Mouse (Mus musculus): ENCODE results near the gene Dyrk3.

The Dyrk3 gene

DNA sequence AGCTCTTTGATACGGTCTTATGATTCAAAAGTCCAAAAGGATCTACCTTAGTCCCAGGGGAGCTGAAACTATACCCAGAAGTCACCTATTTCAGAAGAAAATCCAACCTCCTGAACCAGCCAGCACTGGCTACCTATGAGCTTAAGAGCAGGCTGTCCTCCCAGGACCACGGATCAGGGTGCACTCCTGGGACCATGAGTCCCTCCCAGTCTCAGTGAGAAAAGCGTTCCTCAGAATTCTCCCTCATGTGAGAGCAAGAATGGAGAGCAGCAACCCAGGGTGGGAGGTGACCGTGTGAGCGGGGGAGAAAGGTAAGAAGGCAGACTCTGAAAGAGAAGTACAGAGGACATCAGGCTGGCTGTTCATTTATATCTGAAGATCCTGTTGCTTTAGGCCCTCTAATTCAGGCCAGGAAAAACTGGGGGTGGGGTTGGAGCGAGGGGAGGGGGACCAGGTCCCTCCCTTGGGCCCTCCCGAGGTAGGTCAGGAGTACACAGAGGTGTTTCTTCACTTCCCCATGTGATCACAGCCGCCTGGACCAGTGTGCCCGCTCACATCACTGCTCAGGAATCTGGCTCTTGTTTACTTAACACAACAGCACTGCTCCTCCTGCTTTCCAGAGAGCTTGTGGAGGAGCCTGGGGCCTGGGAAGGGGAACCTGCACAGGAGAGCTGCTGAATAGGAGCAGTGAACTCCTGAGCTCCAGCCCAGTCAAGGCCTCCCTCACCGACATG is 30.4 kb downstream of the Dyrk3 start:
- peak; percentile 61 to 76 for DNase-seq

DNA sequence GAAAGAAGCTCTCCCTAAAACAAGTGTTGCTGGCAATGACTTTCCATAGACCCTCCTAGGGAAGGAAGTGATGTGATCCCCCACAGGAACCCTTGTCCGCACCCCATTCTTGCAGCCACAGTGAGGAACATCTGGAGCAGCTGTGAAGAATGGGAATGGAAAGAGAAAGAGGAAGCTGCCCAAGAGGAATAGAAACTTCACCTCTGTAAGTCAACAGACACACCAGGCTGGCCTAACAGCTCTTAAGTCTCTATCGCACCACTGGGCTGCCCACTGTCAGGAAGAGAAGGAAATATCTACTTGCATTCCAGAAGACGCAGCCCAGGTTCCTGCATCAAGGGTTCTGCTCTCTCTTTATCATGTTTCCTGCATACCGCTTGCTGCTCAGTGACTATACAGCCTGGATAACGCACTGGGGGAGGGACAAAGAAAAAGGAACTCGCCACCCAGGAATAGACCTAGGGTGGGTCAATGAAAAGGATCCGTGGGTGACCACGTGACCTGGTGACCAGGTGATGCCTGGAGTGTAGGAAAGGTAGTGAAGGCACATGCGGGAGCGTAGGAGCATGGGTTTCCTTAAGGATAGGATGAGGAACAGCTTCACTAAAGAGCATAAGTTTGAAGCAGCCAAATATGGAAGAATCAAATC is 34.2 kb downstream of the Dyrk3 start:
- no peak for DNase-seq

DNA sequence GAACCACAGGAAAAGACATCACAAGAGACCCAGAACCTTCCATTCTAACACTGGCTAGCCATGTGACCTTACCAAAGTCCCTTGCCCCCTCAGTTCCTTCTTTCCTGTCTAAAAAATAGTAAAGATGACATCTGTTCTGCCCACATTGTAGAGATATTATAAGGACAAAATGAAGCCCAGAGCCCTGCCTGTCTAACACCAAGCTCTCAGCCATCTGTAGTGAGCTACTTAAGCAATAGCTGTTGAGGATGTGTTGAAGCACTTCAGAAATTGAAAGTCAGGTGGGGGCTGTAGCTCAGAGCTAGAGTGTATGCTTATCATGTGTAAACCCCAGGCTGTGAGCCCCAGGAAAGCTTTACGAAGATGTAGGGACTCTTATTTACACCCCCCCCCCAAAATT is 37.3 kb downstream of the Dyrk3 start:
- no peak for DNase-seq

DNA sequence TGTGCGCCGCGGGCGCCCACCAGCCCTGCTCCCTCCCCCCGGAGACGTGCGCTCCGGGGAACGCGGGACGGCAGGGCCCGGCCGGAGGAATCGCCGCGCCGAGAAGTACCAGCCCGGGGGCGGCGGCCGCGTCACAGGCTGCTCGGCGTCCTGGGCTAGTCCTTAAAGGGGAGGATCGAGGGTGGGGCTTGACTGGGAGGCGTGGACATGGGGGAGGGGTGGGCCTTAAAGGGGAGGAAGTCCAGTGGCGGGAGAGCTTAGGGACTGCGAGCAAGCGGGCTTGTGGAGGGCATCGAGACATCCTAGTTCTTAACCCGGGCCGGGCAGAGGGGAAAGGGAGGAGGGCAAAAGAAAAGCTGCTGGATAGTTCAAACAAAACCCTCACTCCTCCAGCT is 40.4 kb downstream of the Dyrk3 start, which contains the start of gene Mapkapk2:
Gene Mapkapk2 (minus strand): TSS at position 127 of the 395 bp plus-strand sequence.
- DNase-seq: peak; percentile 96 to 97

DNA sequence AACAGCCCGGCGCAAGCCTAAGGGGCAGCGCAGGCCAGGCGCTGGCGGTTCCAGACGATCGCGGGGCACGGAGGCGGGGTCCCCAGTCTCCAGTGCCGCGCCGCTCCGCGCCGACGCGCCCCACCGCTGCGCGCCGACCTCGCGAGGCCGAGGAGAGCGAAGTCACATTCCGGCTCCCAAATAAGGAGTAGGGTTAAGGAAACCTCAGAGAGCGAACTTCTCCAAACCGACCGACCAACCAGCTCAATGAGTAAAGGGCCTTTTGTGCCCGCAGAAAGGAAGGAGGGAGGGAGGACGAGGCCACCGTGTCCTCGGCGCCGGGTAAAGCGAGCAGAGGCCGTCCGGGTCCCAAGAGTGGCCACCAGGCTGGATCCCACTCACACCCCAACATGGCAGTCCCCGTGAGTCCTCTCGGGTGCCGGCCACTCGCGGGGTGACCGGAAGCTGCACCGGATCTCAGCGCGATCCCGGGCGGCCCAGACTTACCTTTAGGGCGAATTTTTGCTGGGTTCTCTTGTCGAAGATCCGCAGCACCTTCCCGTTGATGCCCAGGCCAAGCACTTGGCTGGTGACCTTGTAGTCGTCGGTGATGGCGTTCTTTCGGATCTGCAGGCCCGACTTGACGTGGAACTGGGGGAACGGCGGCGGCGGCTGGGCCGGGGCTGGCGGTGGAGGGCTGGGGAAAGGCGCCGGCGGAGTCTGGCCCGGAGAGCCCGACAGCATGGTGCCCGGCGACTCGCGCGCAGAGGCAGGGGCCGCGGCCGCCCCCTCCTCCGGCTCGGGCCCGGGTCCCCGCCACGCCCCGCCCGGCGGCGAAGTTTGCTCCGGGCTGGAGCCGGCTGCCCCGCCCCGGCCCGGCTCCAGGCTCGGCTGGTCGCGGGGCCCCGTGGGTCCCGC is 41.1 kb downstream of the Dyrk3 start:
- DNase-seq: peak; percentile 77 to 88

DNA sequence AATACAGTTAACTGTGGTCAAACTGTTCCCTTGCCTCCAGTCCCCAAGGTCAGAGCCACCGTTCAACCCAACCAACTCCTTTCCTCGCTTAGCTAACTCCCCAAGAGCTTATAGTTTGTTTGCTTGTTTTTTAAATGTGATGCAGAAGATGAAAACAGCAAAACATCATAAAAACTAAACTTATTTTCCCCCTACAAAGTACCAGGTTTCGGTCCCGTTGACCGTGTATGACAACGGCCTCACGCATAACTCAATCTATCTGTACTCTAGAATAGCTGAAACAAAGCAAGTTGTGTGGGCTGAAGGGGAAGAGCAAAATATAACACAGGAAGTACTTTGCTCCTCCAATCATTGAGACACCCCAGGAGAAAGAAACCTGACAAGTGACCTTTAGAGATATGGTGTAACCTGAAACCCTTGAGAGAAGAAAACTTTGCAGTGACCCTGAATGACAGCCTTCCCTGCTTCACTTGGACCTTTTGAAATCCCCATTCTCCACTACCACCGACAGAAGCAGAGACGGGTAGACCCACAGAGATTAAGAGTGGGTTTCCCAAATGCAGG is 41.9 kb downstream of the Dyrk3 start:
- DNase-seq: no peak

DNA sequence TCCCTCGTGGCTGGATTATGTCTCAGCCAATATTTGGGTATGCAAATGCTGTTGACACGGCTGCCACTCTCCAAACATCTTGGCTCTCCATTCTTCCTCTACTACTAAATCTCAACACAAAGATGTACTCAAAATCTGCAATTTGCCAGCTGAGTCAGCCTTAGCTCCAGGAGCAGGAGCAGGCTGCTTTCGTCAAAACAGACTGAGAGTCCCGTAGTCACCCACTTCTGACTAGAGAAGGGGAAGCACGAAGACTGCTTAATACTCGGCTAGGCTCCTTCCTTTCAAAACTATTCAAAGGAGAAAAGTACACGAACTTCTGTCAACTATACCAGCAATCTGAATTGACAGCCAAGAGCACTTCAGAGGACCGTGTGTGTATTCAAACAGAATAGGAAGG is 42.6 kb downstream of the Dyrk3 start:
- DNase-seq: no peak

DNA sequence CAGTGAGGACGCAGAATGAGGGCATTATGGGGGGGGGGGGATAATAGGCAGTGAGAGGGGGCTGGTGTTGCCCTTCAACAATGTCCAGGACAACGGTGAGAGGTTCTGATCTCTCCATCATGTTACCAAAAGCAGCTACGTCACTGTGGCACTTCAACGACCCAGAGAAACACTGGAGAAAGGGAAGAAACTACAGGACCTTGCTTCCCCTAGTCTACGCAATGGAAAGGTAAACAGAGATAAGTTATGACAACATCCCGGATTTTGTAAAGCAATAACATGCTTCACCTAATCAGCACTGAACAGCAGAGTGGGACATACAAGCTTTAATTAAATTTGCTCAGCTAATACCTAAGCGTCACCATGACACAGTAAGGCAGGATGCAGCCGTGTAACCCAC is 44.3 kb downstream of the Dyrk3 start:
- no peak for DNase-seq

DNA sequence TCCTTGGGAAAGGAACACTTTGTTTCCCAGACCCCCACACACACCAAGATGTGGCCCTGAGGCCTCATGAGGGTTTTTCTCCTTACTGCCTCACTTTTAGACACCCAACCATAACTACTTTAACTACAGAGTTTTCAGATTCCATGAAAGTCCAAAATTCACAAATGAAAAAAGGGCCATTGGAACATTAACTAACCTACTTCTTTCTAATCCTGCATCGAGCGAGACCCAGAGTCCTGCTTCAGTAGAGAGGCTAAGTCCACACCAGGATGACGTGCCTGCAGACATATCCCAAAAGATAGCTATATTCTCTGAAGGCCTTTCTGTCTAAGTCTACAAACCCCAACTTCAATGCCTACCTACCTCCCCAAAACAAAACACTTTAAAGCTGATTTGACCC is 45.3 kb downstream of the Dyrk3 start:
- no peak for DNase-seq

DNA sequence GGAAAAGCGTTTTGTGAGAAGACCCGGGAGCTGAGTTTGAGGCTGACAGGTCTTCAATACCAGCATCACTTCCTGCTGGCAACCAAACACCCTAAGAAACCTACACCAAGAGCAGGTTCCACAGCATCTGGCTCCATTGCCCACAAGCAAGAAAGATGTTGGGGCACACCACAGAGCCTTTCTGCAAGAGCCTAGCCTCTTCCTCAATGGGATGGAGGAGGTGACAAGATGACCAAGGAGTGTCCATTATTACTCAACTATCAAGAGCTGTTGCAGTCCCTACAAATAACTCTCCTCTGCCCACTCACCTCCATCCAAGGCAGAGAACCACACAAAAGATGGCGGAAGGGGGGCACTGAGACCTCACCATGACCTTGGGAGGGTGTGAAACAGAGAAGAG is 46.0 kb downstream of the Dyrk3 start:
- no peak for DNase-seq

DNA sequence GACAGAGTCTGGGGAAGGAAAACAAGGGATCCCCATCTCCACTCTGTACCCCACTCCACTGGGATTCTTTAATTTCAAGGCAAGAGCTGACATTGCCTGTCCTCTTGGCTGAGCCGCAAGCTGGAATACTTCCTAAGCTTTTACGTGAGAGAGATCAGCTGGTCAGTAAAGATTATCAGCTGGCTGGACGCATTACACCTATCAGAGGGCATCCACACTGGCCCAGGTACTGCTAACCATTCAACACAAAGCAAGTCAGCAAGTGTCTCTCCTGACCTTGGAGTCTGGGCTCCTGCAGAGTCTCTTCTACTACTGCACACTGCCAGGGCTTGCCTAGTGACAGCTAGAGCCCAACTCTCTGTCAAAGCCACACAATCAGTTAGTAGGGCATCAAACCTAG is 46.7 kb downstream of the Dyrk3 start:
- no peak for DNase-seq

DNA sequence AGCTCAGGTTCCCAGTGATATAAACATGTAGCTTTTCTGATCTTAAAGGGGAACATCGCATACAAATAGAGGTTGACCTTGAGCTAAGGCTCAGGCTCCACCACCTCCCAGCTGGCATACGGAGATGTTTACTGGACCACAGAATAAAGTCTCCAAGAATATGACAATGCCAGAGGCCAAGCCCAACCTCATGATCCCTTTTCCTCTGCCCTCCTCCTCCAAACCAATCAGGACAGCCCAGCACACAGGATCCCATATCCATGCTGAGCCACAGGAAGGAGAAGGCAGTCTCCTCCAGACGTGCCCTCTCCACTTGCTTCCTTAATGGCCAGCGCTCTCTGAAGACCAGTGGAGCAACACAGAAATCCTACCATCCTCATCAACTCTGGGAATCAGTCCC is 47.3 kb downstream of the Dyrk3 start:
- no peak for DNase-seq

DNA sequence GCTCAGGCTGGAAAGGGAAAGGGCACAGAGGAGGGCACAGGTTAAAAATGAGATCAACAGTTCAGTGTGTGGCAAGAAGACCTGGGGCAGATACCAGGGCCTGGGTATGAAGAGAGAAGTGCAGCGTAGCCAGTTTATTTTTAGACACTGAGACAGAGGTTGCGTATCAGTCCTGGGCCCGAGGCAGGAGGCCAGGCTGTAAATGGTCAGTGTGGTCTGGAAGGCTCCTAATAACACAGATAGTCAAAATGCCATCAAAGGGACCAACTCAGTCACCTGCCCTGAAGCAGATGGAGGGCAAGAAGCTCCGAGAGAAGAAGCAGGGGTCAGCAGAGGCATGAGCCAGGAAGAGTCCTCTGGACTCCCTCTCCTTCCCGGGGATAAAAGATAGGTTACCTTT is 47.9 kb downstream of the Dyrk3 start:
- no peak for DNase-seq

DNA sequence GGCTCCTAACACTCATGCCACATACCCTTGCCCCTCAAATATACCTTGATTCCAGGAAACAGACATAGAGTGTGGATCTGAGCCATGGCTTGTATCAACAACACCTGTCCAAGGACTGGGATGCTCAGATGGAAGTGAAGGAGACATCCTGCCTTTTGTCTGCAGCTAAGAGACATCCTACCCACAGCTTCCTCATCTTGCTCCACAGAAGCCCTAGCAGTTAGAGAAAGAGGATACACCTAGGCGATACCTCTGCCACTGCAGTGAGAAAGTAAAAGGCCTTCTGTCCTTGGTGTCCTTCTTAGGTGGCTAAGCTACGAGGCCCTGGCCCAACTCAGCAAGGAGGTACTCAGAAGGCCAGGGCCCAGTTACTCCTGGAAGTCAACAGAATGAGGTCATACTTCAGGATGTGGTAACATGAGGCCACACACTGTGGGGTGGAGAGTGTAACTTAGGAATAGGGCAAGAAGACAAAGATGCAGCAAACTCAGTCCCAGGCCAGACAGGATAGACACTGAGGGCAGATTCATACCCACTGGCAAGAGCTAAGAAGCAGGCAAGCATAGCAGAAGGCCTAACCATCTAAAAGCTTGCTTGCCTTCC is 48.5 kb downstream of the Dyrk3 start:
- DNase-seq: no peak

DNA sequence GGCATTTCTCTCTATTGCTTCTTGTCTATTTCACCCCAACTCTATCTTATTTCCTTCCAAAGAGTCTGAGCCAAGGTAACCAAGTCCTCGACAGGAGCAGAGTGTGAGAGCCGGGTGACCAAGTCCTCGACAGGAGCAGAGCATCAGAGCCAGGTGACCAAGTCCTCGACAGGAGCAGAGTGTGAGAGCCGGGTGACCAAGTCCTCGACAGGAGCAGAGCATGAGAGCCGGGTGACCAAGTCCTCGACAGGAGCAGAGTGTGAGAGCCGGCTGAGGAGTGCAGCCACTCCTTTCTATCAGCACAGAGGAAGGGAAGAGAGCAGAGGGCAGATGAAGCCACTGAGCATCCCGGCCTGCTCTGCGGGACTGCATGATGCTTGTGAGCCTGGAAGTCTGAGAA is 49.6 kb downstream of the Dyrk3 start:
- no peak for DNase-seq

DNA sequence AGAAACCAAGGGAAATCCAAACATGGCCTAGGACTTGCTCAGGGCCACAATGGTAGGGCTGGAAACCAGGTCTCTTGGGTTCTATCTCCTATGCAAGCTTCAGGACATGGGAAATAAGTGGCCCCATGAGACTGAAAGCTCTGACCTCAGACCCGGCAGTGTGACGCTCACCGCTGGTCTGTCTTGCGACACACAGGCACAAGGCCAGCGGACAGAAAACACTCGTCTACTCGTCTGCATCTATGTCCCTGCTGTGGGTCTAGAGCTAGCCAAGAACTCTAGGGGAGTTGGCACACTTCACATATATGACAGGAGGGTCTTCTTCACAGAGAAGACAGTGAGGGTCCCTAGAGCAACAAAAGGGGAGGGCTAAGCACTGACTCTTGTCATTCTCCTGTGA is 51.2 kb downstream of the Dyrk3 start:
- DNase-seq: peak; percentile 38 to 48

DNA sequence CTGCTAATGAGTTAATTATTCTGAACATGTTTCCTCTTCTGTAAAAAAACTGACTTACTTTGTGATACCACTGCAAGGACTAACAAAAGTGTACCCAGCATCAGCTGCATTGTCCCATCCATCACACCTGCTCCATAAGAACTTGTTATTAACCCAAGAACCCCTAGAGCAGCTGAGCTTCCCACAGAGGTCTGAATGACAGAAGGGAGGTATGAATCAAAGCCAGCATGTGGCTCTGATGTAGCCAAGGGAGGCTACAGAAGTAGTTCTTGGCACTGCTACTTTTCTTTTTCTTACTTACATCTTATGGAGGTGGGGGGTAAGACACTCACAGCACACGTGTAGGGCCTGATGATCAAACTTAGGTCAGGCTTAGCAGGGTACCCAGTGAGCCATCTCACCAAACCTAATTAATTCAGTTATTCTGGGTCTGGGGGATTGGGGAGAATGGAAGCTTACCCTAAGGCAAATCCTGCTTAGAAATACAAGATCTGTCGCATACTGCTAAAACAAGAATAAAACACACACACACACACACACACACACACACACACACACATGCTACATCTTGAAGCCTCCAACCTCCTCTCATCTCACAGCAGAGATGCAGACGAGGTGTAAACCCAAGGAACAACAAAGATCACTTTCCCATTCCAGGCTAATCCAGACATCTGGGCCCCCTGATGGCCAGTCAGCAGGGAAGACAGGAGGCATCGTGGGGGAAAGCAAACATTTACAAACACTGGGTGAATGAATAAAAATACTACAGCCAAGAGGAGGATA is 52.0 kb downstream of the Dyrk3 start:
- DNase-seq: no peak

DNA sequence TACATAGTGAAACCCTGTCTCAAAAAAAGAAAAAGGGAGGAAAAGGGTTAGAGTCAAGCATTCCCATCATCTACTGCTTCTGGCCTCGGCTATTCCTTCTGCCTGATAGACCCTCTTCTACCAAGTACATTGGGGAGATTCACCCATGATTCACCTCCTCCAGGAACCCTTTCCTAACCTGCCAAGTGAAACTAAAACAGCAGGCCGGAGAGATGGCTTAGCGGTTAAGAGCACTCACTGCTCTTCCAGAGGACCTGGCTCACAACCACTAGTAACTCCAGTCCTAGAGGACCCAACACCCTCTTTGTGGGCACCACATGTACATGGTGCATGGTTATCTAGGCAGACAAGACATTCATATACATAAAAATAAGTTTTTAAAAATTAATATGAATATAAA is 52.9 kb downstream of the Dyrk3 start:
- DNase-seq: no peak

DNA sequence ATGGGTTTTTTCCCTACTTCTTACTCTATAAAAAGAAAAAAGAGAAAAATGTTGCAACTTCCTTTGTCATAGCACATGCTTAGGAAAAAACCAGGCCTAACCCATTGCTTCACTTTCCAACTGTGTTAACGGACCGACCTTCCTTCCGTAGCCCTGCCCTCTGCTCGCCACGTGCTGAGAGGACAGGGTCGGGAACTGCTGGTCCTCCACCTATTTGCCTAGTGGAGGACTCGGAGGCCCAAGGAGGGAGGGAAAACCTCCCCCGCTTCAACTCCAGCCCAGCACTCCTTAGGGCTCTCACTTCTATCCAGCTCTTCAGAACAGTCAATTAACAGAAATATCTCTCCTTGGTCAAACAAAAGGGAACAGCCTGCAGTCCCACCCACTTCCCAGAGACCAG is 53.9 kb downstream of the Dyrk3 start:
- peak; percentile 48 to 63 for DNase-seq

DNA sequence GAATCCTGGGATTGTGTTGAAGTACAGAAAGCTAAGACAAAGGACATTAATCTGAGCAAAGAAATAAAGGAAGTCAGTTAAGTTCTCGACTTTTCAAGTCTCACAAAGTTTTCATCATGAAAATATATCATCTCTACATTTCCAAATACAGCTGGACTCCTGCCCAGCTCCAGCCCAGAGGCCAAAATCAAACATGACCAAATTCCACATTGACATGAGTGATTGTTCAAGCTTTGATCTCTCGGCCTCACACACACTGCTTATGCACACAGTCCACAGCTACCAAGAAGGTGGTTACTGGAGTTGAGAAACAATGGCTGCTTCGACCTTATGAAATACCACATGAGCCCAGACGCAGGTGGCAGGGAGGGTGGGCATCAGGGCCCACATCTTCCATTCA is 54.5 kb downstream of the Dyrk3 start:
- DNase-seq: peak; percentile 73 to 80

DNA sequence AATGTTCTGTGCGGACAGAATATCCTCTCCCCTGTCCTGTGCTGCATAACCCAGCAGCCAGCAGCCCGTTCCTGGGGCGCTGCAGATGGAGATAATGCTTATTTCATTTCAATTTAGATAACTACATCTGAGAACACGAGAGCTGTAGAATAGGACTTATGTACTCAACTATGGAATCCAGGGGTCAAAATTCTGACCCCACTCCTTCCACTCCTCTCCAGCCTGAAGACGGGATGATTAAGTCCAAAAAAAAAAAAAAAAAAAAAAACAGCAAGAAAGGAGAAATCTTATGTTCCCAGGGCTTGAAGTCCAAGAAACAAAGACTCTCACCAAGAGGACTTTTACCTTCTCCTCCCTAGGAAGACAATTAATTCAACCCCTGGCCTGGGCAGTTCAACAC is 55.0 kb downstream of the Dyrk3 start:
- no peak for DNase-seq

DNA sequence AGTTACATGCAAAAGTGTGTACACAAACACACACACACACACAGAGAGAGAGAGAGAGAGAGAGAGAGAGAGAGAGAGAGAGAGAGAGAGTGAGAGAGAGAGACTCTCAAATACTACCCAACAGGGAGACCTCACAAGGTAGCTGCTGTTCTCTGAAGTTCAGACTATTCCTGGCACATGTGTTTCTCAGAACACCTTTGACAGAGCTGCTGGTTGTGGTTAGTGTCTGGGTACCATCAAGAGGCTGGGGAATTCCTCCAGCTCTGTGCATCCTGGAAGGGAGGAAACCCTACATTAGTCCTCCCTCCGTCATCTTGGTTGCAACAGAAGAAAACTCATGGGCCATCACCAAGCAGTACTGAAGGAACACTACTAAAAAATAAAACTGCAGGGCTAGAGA is 57.5 kb downstream of the Dyrk3 start:
- no peak for DNase-seq
